Mouse (Mus musculus): ENCODE results near the gene Tmem102.

Tmem102 gene

GRCm38 (mm10) chr11:69804972-69805909, at the start of gene Tmem102:
Tmem102 (minus strand) TSS chr11:69805624.
- no peaks in the 10 kb centered on the region for H3K27me3 ChIP-seq (ENCODE audit: control insufficient read depth, insufficient read depth, low read length, poor library complexity, severe bottlenecking)
- no peaks in the 10 kb centered on the region for H3K36me3 ChIP-seq (ENCODE audit: control insufficient read depth, insufficient read depth, low read length, poor library complexity, severe bottlenecking)
- peak; percentile 19 for DNase-seq (ENCODE audit: low read depth, low spot score)

- H3K36me3 ChIP-seq (ENCODE audit: control insufficient read depth, insufficient read depth, low read length, poor library complexity, severe bottlenecking), result no peaks in the 10 kb centered on the region
- no peak for DNase-seq (ENCODE audit: low read depth, low spot score)
- no peaks in the 10 kb centered on the region for H3K27me3 ChIP-seq (ENCODE audit: control insufficient read depth, insufficient read depth, low read length, poor library complexity, severe bottlenecking)
Observed at GRCm38 (mm10) chr11:69854680-69855079, 49.3 kb upstream of the Tmem102 start.

GRCm38 (mm10) chr11:69853994-69854393, 48.6 kb upstream of the Tmem102 start:
- DNase-seq (ENCODE audit: low read depth, low spot score), result no peak
- H3K36me3 ChIP-seq (ENCODE audit: control insufficient read depth, insufficient read depth, low read length, poor library complexity, severe bottlenecking), result no peaks in the 10 kb centered on the region
- no peaks in the 10 kb centered on the region for H3K27me3 ChIP-seq (ENCODE audit: control insufficient read depth, insufficient read depth, low read length, poor library complexity, severe bottlenecking)

GRCm38 (mm10) chr11:69850754-69851153, 45.3 kb upstream of the Tmem102 start:
- DNase-seq (ENCODE audit: low read depth, low spot score), result no peak
- Histone ChIP-seq H3K27me3 (ENCODE audit: control insufficient read depth, insufficient read depth, low read length, poor library complexity, severe bottlenecking) (no peaks in the 10 kb centered on the region), H3K36me3 (ENCODE audit: control insufficient read depth, insufficient read depth, low read length, poor library complexity, severe bottlenecking) (no peaks in the 10 kb centered on the region)

- no peaks in the 10 kb centered on the region for H3K36me3 ChIP-seq (ENCODE audit: control insufficient read depth, insufficient read depth, low read length, poor library complexity, severe bottlenecking)
- no peaks in the 10 kb centered on the region for H3K27me3 ChIP-seq (ENCODE audit: control insufficient read depth, insufficient read depth, low read length, poor library complexity, severe bottlenecking)
- no peak for DNase-seq (ENCODE audit: low read depth, low spot score)
Observed at GRCm38 (mm10) chr11:69849884-69850283, 44.5 kb upstream of the Tmem102 start.

GRCm38 (mm10) chr11:69849128-69849527, 43.7 kb upstream of the Tmem102 start:
- H3K36me3 ChIP-seq (ENCODE audit: control insufficient read depth, insufficient read depth, low read length, poor library complexity, severe bottlenecking), result no peaks in the 10 kb centered on the region
- DNase-seq (ENCODE audit: low read depth, low spot score), result no peak

GRCm38 (mm10) chr11:69848021-69848420, 42.6 kb upstream of the Tmem102 start:
- Histone ChIP-seq H3K27me3 (ENCODE audit: control insufficient read depth, insufficient read depth, low read length, poor library complexity, severe bottlenecking) (no peaks in the 10 kb centered on the region), H3K36me3 (ENCODE audit: control insufficient read depth, insufficient read depth, low read length, poor library complexity, severe bottlenecking) (no peaks in the 10 kb centered on the region)
- no peak for DNase-seq (ENCODE audit: low read depth, low spot score)

More at GRCm38 (mm10) chr11:69849128-69849527, 43.7 kb upstream of the Tmem102 start:
- H3K27me3 ChIP-seq (ENCODE audit: control insufficient read depth, insufficient read depth, low read length, poor library complexity, severe bottlenecking), result no peaks in the 10 kb centered on the region

- Histone ChIP-seq H3K36me3 (ENCODE audit: control insufficient read depth, insufficient read depth, low read length, poor library complexity, severe bottlenecking) (no peaks in the 10 kb centered on the region), H3K27me3 (ENCODE audit: control insufficient read depth, insufficient read depth, low read length, poor library complexity, severe bottlenecking) (no peaks in the 10 kb centered on the region)
- DNase-seq (ENCODE audit: low read depth, low spot score), result no peak
Observed at GRCm38 (mm10) chr11:69846738-69847688, 41.6 kb upstream of the Tmem102 start.

GRCm38 (mm10) chr11:69846198-69846680, 40.8 kb upstream of the Tmem102 start, which contains the start of gene Plscr3:
Plscr3 (plus strand) TSS chr11:69846376.
- no peaks in the 10 kb centered on the region for H3K27me3 ChIP-seq (ENCODE audit: control insufficient read depth, insufficient read depth, low read length, poor library complexity, severe bottlenecking)
- DNase-seq (ENCODE audit: low read depth, low spot score), result peak; percentile 89
- no peaks in the 10 kb centered on the region for H3K36me3 ChIP-seq (ENCODE audit: control insufficient read depth, insufficient read depth, low read length, poor library complexity, severe bottlenecking)

GRCm38 (mm10) chr11:69838714-69839104, 33.3 kb upstream of the Tmem102 start:
- DNase-seq (ENCODE audit: low read depth, low spot score), result no peak
- H3K36me3 ChIP-seq (ENCODE audit: control insufficient read depth, insufficient read depth, low read length, poor library complexity, severe bottlenecking), result no peaks in the 10 kb centered on the region
- no peaks in the 10 kb centered on the region for H3K27me3 ChIP-seq (ENCODE audit: control insufficient read depth, insufficient read depth, low read length, poor library complexity, severe bottlenecking)

- no peaks in the 10 kb centered on the region for H3K36me3 ChIP-seq (ENCODE audit: control insufficient read depth, insufficient read depth, low read length, poor library complexity, severe bottlenecking)
- DNase-seq (ENCODE audit: low read depth, low spot score), result peak; percentile 95
- H3K27me3 ChIP-seq (ENCODE audit: control insufficient read depth, insufficient read depth, low read length, poor library complexity, severe bottlenecking), result no peaks in the 10 kb centered on the region
Observed at GRCm38 (mm10) chr11:69837952-69838713, 32.7 kb upstream of the Tmem102 start, which contains the start of gene Tmem256. Tmem256 (plus strand) TSS chr11:69838514.

GRCm38 (mm10) chr11:69837604-69837951, 32.2 kb upstream of the Tmem102 start, which contains the start of gene Nlgn2:
Nlgn2 (minus strand) TSS chr11:69837784.
- Histone ChIP-seq H3K36me3 (ENCODE audit: control insufficient read depth, insufficient read depth, low read length, poor library complexity, severe bottlenecking) (no peaks in the 10 kb centered on the region), H3K27me3 (ENCODE audit: control insufficient read depth, insufficient read depth, low read length, poor library complexity, severe bottlenecking) (no peaks in the 10 kb centered on the region)
- DNase-seq (ENCODE audit: low read depth, low spot score), result no peak

- peak; percentile 18 for DNase-seq (ENCODE audit: low read depth, low spot score)
Observed at GRCm38 (mm10) chr11:69836703-69837576, 31.5 kb upstream of the Tmem102 start.

More at GRCm38 (mm10) chr11:69836703-69837576, 31.5 kb upstream of the Tmem102 start:
- H3K27me3 ChIP-seq (ENCODE audit: control insufficient read depth, insufficient read depth, low read length, poor library complexity, severe bottlenecking), result no peaks in the 10 kb centered on the region
- no peaks in the 10 kb centered on the region for H3K36me3 ChIP-seq (ENCODE audit: control insufficient read depth, insufficient read depth, low read length, poor library complexity, severe bottlenecking)

Measured in splenic B cell, adult 2 months (primary cell).